12 mouse cellular contexts compared by ENCODE assay signal in the genomic region with DNA sequence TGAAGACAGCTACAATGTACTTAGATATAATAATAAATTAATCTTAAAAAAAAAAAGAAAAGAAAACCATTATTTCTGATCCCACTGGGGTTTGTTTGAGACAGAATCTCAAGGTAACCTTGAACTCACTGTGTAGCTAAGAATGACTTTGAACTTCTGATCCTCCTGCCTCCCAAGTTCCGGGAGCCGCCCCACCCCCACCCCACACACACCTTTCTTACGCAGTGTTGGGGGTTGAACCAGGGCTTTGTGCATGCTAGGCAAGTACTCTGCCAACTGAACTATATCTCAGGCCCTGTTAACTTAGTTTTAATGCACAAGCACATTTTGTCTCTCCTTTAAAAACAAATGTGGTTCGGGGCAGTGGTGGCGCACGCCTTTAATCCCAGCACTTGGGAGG.
"Had no signal": no experiment of that assay in that cellular context is flagged by ENCODE, and none has a peak within 500 bp of the region (broad histone marks: within the 10 kb centered on the region; RNA-seq: fewer than 3 reads in every experiment).

No protein-coding gene starts in this region.

- DNase-seq: retina, postnatal 1 day; right cerebral cortex, adult 18-20 months; right cerebral cortex, postnatal 14 days; right cerebral cortex, postnatal 25 days; right cerebral cortex, postnatal 4 days; spleen, adult 18-20 months; thymus, adult 18-20 months; thymus, adult 2 months; thymus, postnatal 14 days; thymus, postnatal 25 days; thymus, postnatal 36 days; thymus, postnatal 4 days had no signal
